Mouse (Mus musculus) embryonic facial prominence, embryonic 12.5 days (tissue): Measurements from ENCODE around the gene Gm20696. TPM values are rescaled to one million over a fixed set of nuclear protein-coding genes. Genes with fewer than 3 reads are reported as not detected.

ENCODE experiments used
- ATAC-seq: fragments of 200-750 bp; cut with Nextera tagmentation; 2 replicates; pipeline ENCODE4 v1.8.0; 2017; ENCODE audit not compliant: insufficient number of reproducible peaks, insufficient read depth, low FRiP score, low TSS enrichment
- H3K27ac ChIP-seq: fragments of 300-500 bp; sonication (generic); 2 replicates; pipeline ENCODE4 v1.5.1; 2016; ENCODE audit warnings: mild to moderate bottlenecking
- H3K27me3 ChIP-seq: fragments of 300-500 bp; sonication (generic); 2 replicates; pipeline ENCODE4 v1.6.1; 2016; ENCODE audit warnings: mild to moderate bottlenecking, moderate library complexity
- H3K36me3 ChIP-seq: fragments of 300-500 bp; sonication (generic); 2 replicates; pipeline ENCODE4 v1.6.1; 2016; ENCODE audit warnings: mild to moderate bottlenecking
- H3K4me1 ChIP-seq: fragments of 300-500 bp; sonication (generic); 2 replicates; pipeline ENCODE4 v1.6.1; 2016
- H3K4me2 ChIP-seq: fragments of 300-500 bp; sonication (generic); replicated peaks from 2 replicates; pipeline ENCODE4 v1.6.1; 2016; ENCODE audit warnings: mild to moderate bottlenecking, moderate library complexity
- H3K4me3 ChIP-seq: fragments of 300-500 bp; sonication (generic); 2 replicates; pipeline ENCODE4 v1.5.1; 2016; ENCODE audit warnings: mild to moderate bottlenecking
- H3K9ac ChIP-seq: fragments of 300-500 bp; sonication (generic); 2 replicates; pipeline ENCODE4 v1.6.1; 2016; ENCODE audit warnings: mild to moderate bottlenecking, moderate library complexity
- H3K9me3 ChIP-seq: fragments of 300-500 bp; sonication (generic); 2 replicates; pipeline ENCODE4 v1.6.1; 2016; ENCODE audit warnings: mild to moderate bottlenecking, moderate library complexity
- WGBS: fragments of 180-500 bp; shearing (Covaris S2); methylation state at CpG from one replicate; pipeline ENCODE4 v1.1.7; 2016; 5-methylcytosine and 5-hydroxymethylcytosine counted together
- polyA plus RNA-seq: library from polyadenylated mRNA; unstranded; fragments of >200 nt; fragmentation: Nextera tagmentation; extraction: Ambion mirVana; gene quantifications from 2 replicates; pipeline ENCODE4 v1.2.1, GENCODE M21; 2016

Gm20696 gene
- polyA plus RNA-seq, 1 experiment from 2014 or later, result 7.5 TPM

DNA sequence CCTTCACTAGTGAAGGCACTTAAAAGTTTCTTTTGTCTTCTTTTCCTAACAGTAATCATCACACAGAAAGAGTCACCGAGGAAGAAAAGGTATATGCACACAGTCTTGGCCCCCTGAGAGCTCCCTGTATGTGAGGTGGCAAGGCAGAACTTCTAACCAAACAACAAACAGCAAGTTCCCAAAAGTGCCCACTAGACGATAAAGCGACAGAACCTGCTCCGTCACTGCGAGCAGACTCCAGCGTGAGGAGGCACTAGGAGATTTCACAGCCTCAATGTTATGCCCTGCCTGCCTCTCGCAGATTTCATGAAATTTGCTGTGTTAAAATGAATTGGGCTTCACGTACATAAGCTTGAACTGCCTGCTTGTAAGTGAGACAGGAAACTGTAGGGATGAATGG, 46.6 kb downstream of the Gm20696 start:
- no peak overlapping the region for H3K9ac ChIP-seq
- no peak overlapping the region for H3K4me3 ChIP-seq
- H3K4me1 ChIP-seq, result peaks cover 33% of the 10 kb centered on the region
- H3K27ac ChIP-seq, result 0 out of 2 replicates have a peak overlapping the region, but pooled peaks have one; percentile 17
- no peaks in the 10 kb centered on the region for H3K27me3 ChIP-seq
- 50% methylated on average over 8 of the region's 8 CpGs for WGBS
- H3K36me3 ChIP-seq, result no peaks in the 10 kb centered on the region
- H3K4me2 ChIP-seq, result no peak overlapping the region
- no peak for ATAC-seq
- H3K9me3 ChIP-seq, result no peaks in the 10 kb centered on the region

DNA sequence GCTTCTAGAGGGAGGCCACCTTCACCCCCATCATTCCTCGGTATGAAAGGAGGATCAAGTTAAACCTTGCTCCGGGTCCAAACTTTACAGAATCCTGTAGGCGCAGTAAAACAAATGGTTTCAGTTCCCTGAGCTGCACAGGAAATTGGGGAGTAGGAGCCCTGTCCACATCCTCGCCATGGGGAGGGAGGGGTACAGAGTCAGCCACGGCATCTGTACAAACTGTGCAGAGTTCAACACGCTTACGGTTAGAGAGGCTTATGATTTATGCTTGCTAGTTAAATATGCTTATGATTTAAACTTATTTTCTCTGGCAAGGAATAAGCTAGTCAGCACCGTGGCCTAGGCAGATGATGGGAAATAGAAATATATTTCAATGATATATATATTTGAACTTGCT, 47.1 kb downstream of the Gm20696 start:
- no peak for ATAC-seq
- no peaks in the 10 kb centered on the region for H3K27me3 ChIP-seq
- 0 out of 2 replicates have a peak overlapping the region, but pooled peaks have one; percentile 13 for H3K27ac ChIP-seq
- no peak overlapping the region for H3K9ac ChIP-seq
- H3K4me2 ChIP-seq, result no peak overlapping the region
- H3K4me1 ChIP-seq, result peaks cover 36% of the 10 kb centered on the region
- no peaks in the 10 kb centered on the region for H3K36me3 ChIP-seq
- no peak overlapping the region for H3K4me3 ChIP-seq
- WGBS, result 29% methylated on average over 8 of the region's 8 CpGs
- H3K9me3 ChIP-seq, result no peaks in the 10 kb centered on the region

DNA sequence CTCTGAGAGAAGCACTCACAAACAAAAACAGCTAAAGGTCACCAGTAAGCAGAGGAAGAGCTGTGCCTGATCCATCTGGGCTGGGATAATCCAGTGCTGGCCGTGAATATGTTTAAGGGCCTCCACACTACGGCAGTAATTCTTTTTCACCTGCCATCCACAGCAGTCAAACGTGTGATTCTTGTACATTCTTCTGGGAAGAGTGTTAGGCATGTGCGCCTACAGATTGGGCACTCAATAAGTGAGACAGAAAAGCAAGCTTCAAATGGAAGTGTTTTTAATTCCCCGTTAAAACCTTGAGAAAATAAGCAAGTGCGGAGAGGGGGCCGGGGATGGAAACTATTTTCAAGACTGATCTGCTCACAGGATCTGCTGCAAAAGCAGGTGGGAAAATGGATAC, 48.7 kb downstream of the Gm20696 start:
- no peak overlapping the region for H3K4me3 ChIP-seq
- 52% methylated on average over 7 of the region's 7 CpGs for WGBS
- H3K9me3 ChIP-seq, result no peaks in the 10 kb centered on the region
- H3K4me2 ChIP-seq, result no peak overlapping the region
- H3K36me3 ChIP-seq, result no peaks in the 10 kb centered on the region
- H3K9ac ChIP-seq, result no peak overlapping the region
- peak overlapping the region; percentile 30; the same call in 1 of the 2 replicates for H3K27ac ChIP-seq
- no peaks in the 10 kb centered on the region for H3K27me3 ChIP-seq
- H3K4me1 ChIP-seq, result peaks cover 40% of the 10 kb centered on the region
- no peak for ATAC-seq

DNA sequence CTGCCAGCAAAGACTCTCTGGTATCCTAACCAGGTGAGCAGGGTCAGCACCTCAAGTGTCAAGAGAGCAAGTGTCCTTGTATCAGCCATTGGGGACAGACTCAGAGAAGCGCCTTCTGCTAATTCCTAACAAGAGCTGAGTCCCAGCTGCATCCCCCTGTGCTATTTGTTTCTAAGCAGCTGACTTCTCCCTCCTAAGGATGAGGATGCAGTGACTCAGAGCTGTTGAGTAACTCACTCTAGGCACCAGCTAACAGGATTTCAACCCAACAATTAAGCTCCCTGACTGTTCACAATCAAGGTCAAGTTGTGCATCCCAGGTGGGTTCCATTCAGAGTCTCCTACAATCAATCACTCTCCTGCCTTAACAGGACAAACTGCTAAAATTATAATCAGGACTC, 49.2 kb downstream of the Gm20696 start:
- 72% methylated on average over 1 of the region's 1 CpGs for WGBS
- H3K4me1 ChIP-seq, result peaks cover 44% of the 10 kb centered on the region
- no peak overlapping the region for H3K9ac ChIP-seq
- no peaks in the 10 kb centered on the region for H3K36me3 ChIP-seq
- no peak overlapping the region for H3K4me3 ChIP-seq
- H3K27me3 ChIP-seq, result no peaks in the 10 kb centered on the region
- ATAC-seq, result no peak
- no peak overlapping the region for H3K27ac ChIP-seq
- H3K4me2 ChIP-seq, result no peak overlapping the region
- no peaks in the 10 kb centered on the region for H3K9me3 ChIP-seq

DNA sequence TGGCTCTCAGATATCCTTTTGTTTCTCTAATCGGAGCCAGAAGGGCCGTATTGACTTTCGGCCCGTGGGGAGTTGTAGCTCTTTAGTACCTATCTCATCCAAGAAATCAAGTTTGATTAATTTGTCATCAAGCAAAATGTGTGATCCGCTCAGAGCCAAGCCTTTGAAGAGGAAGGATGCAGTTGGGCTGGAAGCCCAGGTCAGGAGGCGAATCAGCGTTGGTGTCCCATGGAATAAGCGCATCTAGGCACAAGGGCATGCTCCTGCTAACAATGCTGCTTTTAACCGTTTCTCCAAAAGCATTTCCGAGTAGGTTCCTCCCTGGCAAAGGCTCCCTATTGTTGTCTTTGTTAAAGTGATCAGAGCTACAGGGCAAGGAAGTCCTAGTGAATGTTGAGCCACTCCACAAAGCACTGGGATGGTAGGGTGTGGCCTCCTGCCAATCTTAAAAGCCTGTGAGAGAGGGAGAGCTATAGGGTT, 51.3 kb downstream of the Gm20696 start:
- no peaks in the 10 kb centered on the region for H3K27me3 ChIP-seq
- H3K27ac ChIP-seq, result no peak overlapping the region
- H3K9ac ChIP-seq, result no peak overlapping the region; the same call in 1 of the 2 replicates
- H3K36me3 ChIP-seq, result no peaks in the 10 kb centered on the region
- H3K4me2 ChIP-seq, result no peak overlapping the region
- WGBS, result 14% methylated on average over 10 of the region's 10 CpGs
- H3K4me1 ChIP-seq, result peaks cover 53% of the 10 kb centered on the region
- no peak overlapping the region for H3K4me3 ChIP-seq
- H3K9me3 ChIP-seq, result no peaks in the 10 kb centered on the region
- no peak for ATAC-seq

DNA sequence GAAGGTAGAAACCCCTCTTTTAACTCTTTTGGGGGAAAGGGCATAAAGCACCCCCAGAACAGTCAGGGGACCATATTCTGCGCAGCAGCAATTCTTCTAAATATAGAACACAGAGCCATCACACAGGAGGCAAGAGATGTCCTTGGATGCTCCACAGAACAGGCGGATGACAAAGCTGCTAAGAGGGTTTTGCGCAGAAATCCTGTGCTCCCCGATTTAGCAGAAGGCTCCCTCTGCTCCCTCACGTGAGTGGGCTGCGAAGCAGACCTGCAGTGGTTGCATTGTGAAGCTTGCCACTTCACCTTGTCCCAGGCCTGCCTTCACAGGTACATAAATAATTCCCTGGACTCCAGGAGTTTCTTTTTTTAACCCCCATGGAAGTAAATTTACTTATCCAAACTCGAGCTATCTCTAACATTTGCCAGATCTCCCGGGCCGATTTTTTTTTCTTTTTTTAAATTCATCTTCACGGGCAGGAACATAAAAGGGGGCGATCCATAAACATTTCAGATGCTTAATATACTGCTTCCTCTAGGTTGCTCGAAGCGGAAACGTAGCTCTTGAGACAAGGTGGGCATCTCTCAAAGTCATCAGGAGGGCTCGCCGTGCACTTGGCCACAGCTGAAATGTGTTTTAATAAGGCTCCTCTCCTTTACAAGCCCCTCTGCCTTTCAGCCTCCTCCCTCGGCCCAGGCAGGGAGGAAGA, 51.9 kb downstream of the Gm20696 start:
- ATAC-seq, result no peak
- no peaks in the 10 kb centered on the region for H3K27me3 ChIP-seq
- no peak overlapping the region; the same call in 1 of the 2 replicates for H3K9ac ChIP-seq
- no peak overlapping the region for H3K4me2 ChIP-seq
- no peaks in the 10 kb centered on the region for H3K9me3 ChIP-seq
- WGBS, result 56% methylated on average over 17 of the region's 17 CpGs
- peaks cover 53% of the 10 kb centered on the region for H3K4me1 ChIP-seq
- no peak overlapping the region for H3K27ac ChIP-seq
- H3K36me3 ChIP-seq, result no peaks in the 10 kb centered on the region
- H3K4me3 ChIP-seq, result no peak overlapping the region

DNA sequence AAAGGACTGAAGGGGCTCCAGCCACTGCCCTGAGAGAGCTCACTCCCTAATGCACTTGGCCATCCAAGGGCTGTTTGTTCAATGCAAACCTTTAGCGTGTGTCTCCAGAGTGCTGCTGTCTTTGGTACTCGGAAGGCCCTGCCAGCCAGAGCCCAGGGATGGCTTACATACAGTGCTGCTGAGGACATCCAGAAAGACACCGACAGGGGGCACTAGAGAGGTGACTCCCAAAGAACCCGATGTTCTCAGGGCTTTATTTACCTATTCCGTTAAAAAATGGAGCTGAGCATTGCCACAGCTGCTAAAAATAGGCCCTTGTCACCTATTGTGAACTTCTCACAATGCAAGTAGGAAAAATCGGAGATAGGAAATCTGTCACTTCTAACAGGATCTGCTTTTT, 54.7 kb downstream of the Gm20696 start:
- Histone ChIP-seq H3K4me1 (peaks cover 43% of the 10 kb centered on the region), H3K9me3 (no peaks in the 10 kb centered on the region)
- ATAC-seq, result no peak

DNA sequence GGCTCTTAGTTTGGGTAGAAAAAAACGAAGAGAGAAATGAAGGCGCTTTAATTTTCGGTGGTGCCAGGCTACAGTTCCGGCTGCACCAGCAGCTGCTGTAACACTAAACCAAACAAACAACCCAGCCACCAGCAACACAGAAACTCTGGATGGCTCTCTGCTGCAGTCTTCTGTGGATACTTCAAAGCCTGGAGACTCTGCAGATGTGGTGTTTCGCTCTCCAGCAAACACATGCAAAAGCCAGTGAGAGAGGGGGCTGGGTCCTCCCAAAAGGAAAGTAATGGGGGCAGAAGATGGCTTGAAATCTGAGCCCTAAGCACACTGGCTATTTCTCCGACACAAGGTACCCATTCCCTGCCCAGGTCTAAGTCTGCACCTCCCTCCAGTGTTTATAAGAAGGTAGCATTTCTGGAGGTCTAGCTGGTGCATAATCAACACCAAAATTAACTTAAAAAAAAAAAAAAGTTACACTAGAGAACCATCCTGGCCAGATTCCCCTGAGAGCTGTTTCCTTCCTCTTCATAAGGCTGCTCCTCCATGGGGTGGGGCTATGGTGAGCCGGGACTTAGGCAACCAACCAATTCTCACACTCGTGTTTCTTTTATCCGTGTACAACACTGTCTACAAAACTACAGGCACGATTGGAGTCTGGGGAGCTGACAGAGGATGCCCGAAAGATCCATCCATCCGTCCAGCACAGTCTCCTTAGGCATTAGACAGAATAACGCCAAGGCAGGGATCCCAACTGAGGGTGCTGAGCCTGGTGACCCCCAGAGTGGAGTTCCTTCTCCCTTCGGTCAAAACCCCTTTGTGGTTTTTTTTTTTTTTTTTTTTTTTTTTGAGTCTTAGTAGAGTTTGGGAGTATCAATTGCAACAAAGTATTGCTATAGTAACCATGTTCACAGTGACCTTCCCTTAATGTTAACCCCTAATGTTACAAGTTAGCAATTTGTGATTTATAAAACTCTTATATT, 55.9 kb downstream of the Gm20696 start:
- Histone ChIP-seq H3K4me1 (peaks cover 41% of the 10 kb centered on the region), H3K9ac (no peak overlapping the region), H3K36me3 (no peaks in the 10 kb centered on the region), H3K9me3 (no peaks in the 10 kb centered on the region), H3K4me3 (no peak overlapping the region), H3K4me2 (peak overlapping the region; percentile 38), H3K27ac (0 out of 2 replicates have a peak overlapping the region, but pooled peaks have one; percentile 50), H3K27me3 (no peaks in the 10 kb centered on the region)
- WGBS, result 24% methylated on average over 14 of the region's 14 CpGs
- no peak for ATAC-seq

More for the DNA sequence above, 54.7 kb downstream of the Gm20696 start:
- no peak overlapping the region for H3K27ac ChIP-seq
- H3K4me3 ChIP-seq, result no peak overlapping the region
- no peaks in the 10 kb centered on the region for H3K36me3 ChIP-seq
- no peaks in the 10 kb centered on the region for H3K27me3 ChIP-seq
- no peak overlapping the region for H3K4me2 ChIP-seq
- no peak overlapping the region for H3K9ac ChIP-seq
- 62% methylated on average over 6 of the region's 6 CpGs for WGBS

DNA sequence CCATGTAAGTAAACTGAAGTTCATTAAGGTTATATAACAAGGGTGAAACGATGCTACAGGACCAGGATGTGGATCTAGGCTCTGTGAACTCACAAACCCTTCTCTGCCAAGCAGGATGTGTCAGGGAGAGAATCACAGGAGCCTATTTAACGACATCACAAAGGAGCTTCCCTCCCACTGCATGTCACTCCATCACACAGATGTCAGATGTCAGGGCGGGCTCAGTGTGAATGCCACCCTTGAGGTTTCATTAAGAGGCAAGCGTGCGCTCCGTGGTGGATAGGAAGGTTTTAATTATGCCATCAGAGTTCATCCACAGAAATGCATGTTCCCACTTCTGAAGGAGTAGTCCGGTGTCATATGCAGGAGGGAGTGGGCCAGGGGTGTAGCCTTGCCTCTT, 60.5 kb downstream of the Gm20696 start:
- H3K4me1 ChIP-seq, result peaks cover 16% of the 10 kb centered on the region

DNA sequence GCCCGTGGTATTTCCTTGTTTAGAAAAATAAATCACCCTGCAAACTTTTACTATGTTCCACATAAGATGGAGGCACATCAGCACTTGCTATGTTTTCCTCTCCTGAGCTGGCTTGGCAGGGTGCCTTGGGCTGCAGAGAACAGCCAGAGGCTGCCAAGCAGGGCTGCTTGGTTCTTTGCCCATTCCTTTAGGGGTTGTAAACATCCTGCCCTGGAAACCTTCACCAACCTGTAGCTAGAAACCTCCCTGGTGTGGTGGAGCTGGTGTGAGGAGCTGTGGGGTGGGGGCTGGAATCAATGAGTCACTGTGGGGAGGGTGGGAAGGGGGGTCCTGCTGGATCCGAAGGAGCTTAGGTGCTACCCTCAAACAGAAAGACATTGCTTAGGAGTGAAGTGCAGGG, 61.8 kb downstream of the Gm20696 start:
- H3K4me1 ChIP-seq, result peaks cover 9% of the 10 kb centered on the region; the same call in 1 of the 2 replicates
- H3K27ac ChIP-seq, result no peak overlapping the region
- no peak overlapping the region for H3K9ac ChIP-seq
- no peaks in the 10 kb centered on the region for H3K27me3 ChIP-seq
- no peak for ATAC-seq
- H3K36me3 ChIP-seq, result no peaks in the 10 kb centered on the region
- H3K9me3 ChIP-seq, result no peaks in the 10 kb centered on the region
- WGBS, result 80% methylated on average over 2 of the region's 2 CpGs
- H3K4me2 ChIP-seq, result no peak overlapping the region
- no peak overlapping the region for H3K4me3 ChIP-seq

More for the DNA sequence above, 60.5 kb downstream of the Gm20696 start:
- H3K9me3 ChIP-seq, result no peaks in the 10 kb centered on the region
- no peak overlapping the region for H3K4me3 ChIP-seq
- no peaks in the 10 kb centered on the region for H3K27me3 ChIP-seq
- H3K4me2 ChIP-seq, result no peak overlapping the region
- WGBS, result 73% methylated on average over 7 of the region's 7 CpGs
- ATAC-seq, result no peak
- H3K27ac ChIP-seq, result no peak overlapping the region
- H3K36me3 ChIP-seq, result no peaks in the 10 kb centered on the region
- H3K9ac ChIP-seq, result no peak overlapping the region

DNA sequence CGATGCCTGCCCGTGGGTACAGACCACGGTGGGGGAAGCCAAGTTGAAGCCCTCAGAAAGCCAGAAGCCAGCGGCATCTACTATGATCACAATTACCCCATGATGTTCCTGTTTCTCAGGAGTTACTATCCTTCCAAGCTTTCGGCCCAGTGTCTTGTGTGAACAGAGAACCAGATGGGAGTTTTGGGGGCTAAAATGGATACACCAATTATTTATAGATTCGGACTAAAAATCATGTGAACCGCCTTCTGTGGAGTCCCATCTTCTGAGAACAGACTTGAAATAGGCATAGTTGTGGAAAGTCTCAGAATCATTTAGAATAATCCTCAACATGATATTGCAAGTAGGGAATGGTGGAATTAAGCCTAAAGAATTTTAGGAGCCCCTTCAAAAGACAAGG, 64.2 kb downstream of the Gm20696 start:
- no peaks in the 10 kb centered on the region for H3K9me3 ChIP-seq
- no peak overlapping the region for H3K27ac ChIP-seq
- ATAC-seq, result no peak
- no peak overlapping the region for H3K4me3 ChIP-seq
- no peaks in the 10 kb centered on the region for H3K27me3 ChIP-seq
- no peak overlapping the region for H3K9ac ChIP-seq
- peaks cover 10% of the 10 kb centered on the region for H3K4me1 ChIP-seq
- WGBS, result 82% methylated on average over 7 of the region's 7 CpGs
- H3K36me3 ChIP-seq, result no peaks in the 10 kb centered on the region
- no peak overlapping the region for H3K4me2 ChIP-seq
